Mouse (Mus musculus) layer of hippocampus, adult 18-20 months (tissue): ENCODE results near the gene Gata3. TPM values are rescaled to one million over a fixed set of nuclear protein-coding genes. Genes with fewer than 3 reads are reported as not detected.

Experiments used
- DNase-seq, 2 experiments: peaks; one replicate each; pipeline ENCODE4 v3.0.0; 2022; ENCODE audit warnings: low spot score in 2 of 2
- long read RNA-seq: library from polyadenylated mRNA; stranded (forward); transcript quantifications from one replicate; pipeline ENCODE4 v2.0.0, GENCODE M21; 2021
- total RNA-seq, 2 experiments: library from RNA; stranded (reverse); gene quantifications; 2 replicates each; pipeline ENCODE4 v1.2.3; 2021

Gata3 gene
- not detected for total RNA-seq
- long read RNA-seq, result 0 reads

GRCm38 (mm10) chr2:9889651-9890183 is at the start of gene Gata3:
Gata3 (minus strand) TSS chr2:9890034.
- DNase-seq, result no peak

- DNase-seq, result no peak
Observed at GRCm38 (mm10) chr2:9939250-9939649, 49.4 kb upstream of the Gata3 start.

- DNase-seq, result no peak
Observed at GRCm38 (mm10) chr2:9935965-9936364, 46.1 kb upstream of the Gata3 start.

- DNase-seq, result no peak
Observed at GRCm38 (mm10) chr2:9926905-9927283, 37.1 kb upstream of the Gata3 start.

GRCm38 (mm10) chr2:9926194-9926904 is 36.5 kb upstream of the Gata3 start:
- no peak for DNase-seq

- no peak for DNase-seq
Observed at GRCm38 (mm10) chr2:9918691-9919471, 29.0 kb upstream of the Gata3 start.

- peak; percentile 11 to 33 for DNase-seq
Observed at GRCm38 (mm10) chr2:9917602-9918001, 27.8 kb upstream of the Gata3 start.

- DNase-seq, result no peak
Observed at GRCm38 (mm10) chr2:9905995-9906394, 16.2 kb upstream of the Gata3 start.

- no peak for DNase-seq
Observed at GRCm38 (mm10) chr2:9903854-9904560, 14.2 kb upstream of the Gata3 start.

GRCm38 (mm10) chr2:9897846-9898245 is 8.0 kb upstream of the Gata3 start:
- no peak for DNase-seq

- no peak for DNase-seq
Observed at GRCm38 (mm10) chr2:9896097-9896770, 6.4 kb upstream of the Gata3 start.

- no peak for DNase-seq
Observed at GRCm38 (mm10) chr2:9894836-9895593, 5.2 kb upstream of the Gata3 start.

- no peak for DNase-seq
Observed at GRCm38 (mm10) chr2:9893272-9893953, 3.6 kb upstream of the Gata3 start.

GRCm38 (mm10) chr2:9892541-9892940 is 2.7 kb upstream of the Gata3 start:
- no peak for DNase-seq

GRCm38 (mm10) chr2:9890906-9891305 is 1.1 kb upstream of the Gata3 start:
- DNase-seq, result no peak

- DNase-seq, result no peak
Observed at GRCm38 (mm10) chr2:9890251-9890650, 417 bp upstream of the Gata3 start.

- DNase-seq, result no peak
Observed at GRCm38 (mm10) chr2:9888913-9889650, 752 bp downstream of the Gata3 start, which contains the start of gene 9230102O04Rik. 9230102O04Rik (minus strand) TSS chr2:9889540.

GRCm38 (mm10) chr2:9887636-9888035 is 2.2 kb downstream of the Gata3 start:
- no peak for DNase-seq
